Mouse (Mus musculus): Measurements from ENCODE around the gene Lrrn4. TPM values are rescaled to one million over a fixed set of nuclear protein-coding genes. Genes with fewer than 3 reads are reported as not detected.

The Lrrn4 gene
- polyA plus RNA-seq, 1 experiment: 0.86 TPM

- TF ChIP-seq POLR2A (IDR thresholded peaks at IDR 0.05; ENCODE audit: low read depth, low read length) (no peak), CTCF (conservative IDR thresholded peaks at IDR 0.05; ENCODE audit: insufficient read depth, insufficient read length, low read depth, low read length) (no peak)
- no peaks in the 10 kb centered on the region for H3K4me1 ChIP-seq (ENCODE audit: control insufficient read depth, insufficient read depth, low read length)
- H3K4me3 ChIP-seq (ENCODE audit: insufficient read depth, low read depth, low read length): no peak overlapping the region
- peaks cover 4% of the 10 kb centered on the region; the same call in 1 of the 2 replicates for H3K36me3 ChIP-seq (ENCODE audit: control insufficient read depth, insufficient read depth, low read length)
- WGBS: 48% methylated on average over 1 of the region's 1 CpGs
- no peaks in the 10 kb centered on the region for H3K27me3 ChIP-seq (replicated peaks; ENCODE audit: control insufficient read depth, insufficient read depth, low read length)
- no peak for DNase-seq
- no peak overlapping the region for H3K27ac ChIP-seq (ENCODE audit: insufficient read depth, low read depth, low read length)
Measured at GRCm38 (mm10) chr2:132914785-132915184, 34.1 kb upstream of the Lrrn4 start.

DNA sequence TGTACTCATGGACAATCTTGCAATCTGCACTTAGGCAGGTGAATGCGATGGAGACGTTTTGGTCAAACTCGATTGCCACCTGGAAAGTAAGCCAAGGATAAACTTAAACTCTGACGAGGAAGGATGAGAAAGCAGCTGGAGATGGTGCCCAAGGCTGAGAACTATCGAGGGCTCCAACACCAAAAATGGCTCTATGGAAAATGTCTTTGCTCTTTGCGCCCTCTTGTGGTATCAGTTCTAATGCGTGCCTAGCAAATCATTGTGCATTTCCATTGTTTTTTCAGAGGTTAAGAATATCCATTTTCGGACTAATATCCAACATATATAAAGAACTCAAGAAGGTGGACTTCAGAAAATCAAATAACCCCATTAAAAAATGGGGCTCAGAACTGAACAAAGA, 26.1 kb upstream of the Lrrn4 start:
- TF ChIP-seq CTCF (conservative IDR thresholded peaks at IDR 0.05; ENCODE audit: insufficient read depth, insufficient read length, low read depth, low read length) (peak; percentile 51), POLR2A (IDR thresholded peaks at IDR 0.05; ENCODE audit: low read depth, low read length) (no peak)
- 32% methylated on average over 8 of the region's 8 CpGs for WGBS
- Histone ChIP-seq H3K27ac (ENCODE audit: insufficient read depth, low read depth, low read length) (no peak overlapping the region), H3K27me3 (replicated peaks; ENCODE audit: control insufficient read depth, insufficient read depth, low read length) (no peaks in the 10 kb centered on the region), H3K4me1 (ENCODE audit: control insufficient read depth, insufficient read depth, low read length) (0 out of 2 replicates have a peak, but pooled peaks cover 3% of the 10 kb centered on the region), H3K4me3 (ENCODE audit: insufficient read depth, low read depth, low read length) (no peak overlapping the region), H3K36me3 (ENCODE audit: control insufficient read depth, insufficient read depth, low read length) (no peaks in the 10 kb centered on the region; the same call in 1 of the 2 replicates)
- peak; percentile 56 for DNase-seq

GRCm38 (mm10) chr2:132904961-132905360, 24.3 kb upstream of the Lrrn4 start:
- 0 out of 2 replicates have a peak, but pooled peaks cover 3% of the 10 kb centered on the region for H3K4me1 ChIP-seq (ENCODE audit: control insufficient read depth, insufficient read depth, low read length)
- TF ChIP-seq CTCF (conservative IDR thresholded peaks at IDR 0.05; ENCODE audit: insufficient read depth, insufficient read length, low read depth, low read length) (no peak), POLR2A (IDR thresholded peaks at IDR 0.05; ENCODE audit: low read depth, low read length) (no peak)
- no peaks in the 10 kb centered on the region for H3K27me3 ChIP-seq (replicated peaks; ENCODE audit: control insufficient read depth, insufficient read depth, low read length)
- H3K27ac ChIP-seq (ENCODE audit: insufficient read depth, low read depth, low read length): no peak overlapping the region
- WGBS: 84% methylated on average over 2 of the region's 2 CpGs
- no peak for DNase-seq
- H3K36me3 ChIP-seq (ENCODE audit: control insufficient read depth, insufficient read depth, low read length): no peaks in the 10 kb centered on the region; the same call in 1 of the 2 replicates
- no peak overlapping the region for H3K4me3 ChIP-seq (ENCODE audit: insufficient read depth, low read depth, low read length)

DNA sequence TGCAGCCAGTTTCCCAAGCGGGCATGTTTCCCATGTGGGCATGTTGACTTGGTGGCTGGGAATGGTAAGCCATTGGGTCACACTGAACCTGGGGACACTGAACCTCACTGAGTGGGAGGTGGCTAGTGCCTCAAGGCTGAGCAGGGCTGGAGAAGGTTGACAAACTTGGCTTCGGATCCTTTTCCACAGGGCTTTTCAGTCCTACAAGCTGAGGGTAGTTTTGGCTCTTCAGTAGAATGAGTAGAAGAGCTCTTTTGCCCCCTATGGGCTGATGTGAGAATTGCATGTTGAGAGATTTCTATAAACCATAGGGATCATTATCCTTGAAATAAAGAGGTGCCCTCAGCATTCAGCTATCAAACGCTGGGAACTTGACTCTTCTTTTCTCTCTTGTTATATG, 22.8 kb upstream of the Lrrn4 start:
- Histone ChIP-seq H3K36me3 (ENCODE audit: control insufficient read depth, insufficient read depth, low read length) (no peaks in the 10 kb centered on the region), H3K27ac (ENCODE audit: insufficient read depth, low read depth, low read length) (no peak overlapping the region), H3K27me3 (replicated peaks; ENCODE audit: control insufficient read depth, insufficient read depth, low read length) (no peaks in the 10 kb centered on the region), H3K4me1 (ENCODE audit: control insufficient read depth, insufficient read depth, low read length) (0 out of 2 replicates have a peak, but pooled peaks cover 3% of the 10 kb centered on the region), H3K4me3 (ENCODE audit: insufficient read depth, low read depth, low read length) (no peak overlapping the region)
- whole genome bisulfite sequencing: 34% methylated on average over 3 of the region's 3 CpGs
- TF ChIP-seq CTCF (conservative IDR thresholded peaks at IDR 0.05; ENCODE audit: insufficient read depth, insufficient read length, low read depth, low read length) (peak; percentile 27; the same call in 1 of the 2 replicates), POLR2A (IDR thresholded peaks at IDR 0.05; ENCODE audit: low read depth, low read length) (no peak)
- peak; percentile 72 for DNase-seq

- no peaks in the 10 kb centered on the region for H3K36me3 ChIP-seq (ENCODE audit: control insufficient read depth, insufficient read depth, low read length)
- TF ChIP-seq POLR2A (IDR thresholded peaks at IDR 0.05; ENCODE audit: low read depth, low read length) (no peak), CTCF (conservative IDR thresholded peaks at IDR 0.05; ENCODE audit: insufficient read depth, insufficient read length, low read depth, low read length) (no peak)
- 0 out of 2 replicates have a peak, but pooled peaks cover 3% of the 10 kb centered on the region for H3K4me1 ChIP-seq (ENCODE audit: control insufficient read depth, insufficient read depth, low read length)
- no peaks in the 10 kb centered on the region for H3K27me3 ChIP-seq (replicated peaks; ENCODE audit: control insufficient read depth, insufficient read depth, low read length)
- no peak overlapping the region for H3K4me3 ChIP-seq (ENCODE audit: insufficient read depth, low read depth, low read length)
- 68% methylated on average over 4 of the region's 4 CpGs for WGBS
- H3K27ac ChIP-seq (ENCODE audit: insufficient read depth, low read depth, low read length): no peak overlapping the region
- no peak for DNase-seq
Measured at GRCm38 (mm10) chr2:132902056-132902455, 21.4 kb upstream of the Lrrn4 start.

DNA sequence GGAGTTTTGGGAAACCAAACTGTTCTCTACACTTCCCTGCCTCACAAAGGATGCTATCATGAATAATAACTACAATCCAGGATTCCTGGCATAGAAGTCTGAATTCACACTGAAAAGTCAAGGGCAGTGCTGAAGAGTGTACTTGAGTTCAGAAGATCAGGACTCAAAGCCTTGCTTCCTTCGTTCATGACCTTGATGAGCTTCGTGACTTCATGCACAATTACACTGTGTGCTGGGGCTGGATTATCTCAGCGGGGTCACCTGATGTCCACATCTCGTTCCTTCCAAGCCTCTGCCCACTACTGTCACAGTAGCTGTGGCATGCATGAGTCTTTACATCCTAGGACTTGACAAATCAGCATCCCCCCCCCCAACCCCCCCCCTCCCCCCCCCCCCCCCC, 20.9 kb upstream of the Lrrn4 start:
- no peaks in the 10 kb centered on the region for H3K27me3 ChIP-seq (replicated peaks; ENCODE audit: control insufficient read depth, insufficient read depth, low read length)
- H3K27ac ChIP-seq (ENCODE audit: insufficient read depth, low read depth, low read length): no peak overlapping the region
- no peak for DNase-seq
- no peak overlapping the region for H3K4me3 ChIP-seq (ENCODE audit: insufficient read depth, low read depth, low read length)
- WGBS: 66% methylated on average over 4 of the region's 4 CpGs
- TF ChIP-seq POLR2A (IDR thresholded peaks at IDR 0.05; ENCODE audit: low read depth, low read length) (no peak), CTCF (conservative IDR thresholded peaks at IDR 0.05; ENCODE audit: insufficient read depth, insufficient read length, low read depth, low read length) (no peak)
- no peaks in the 10 kb centered on the region for H3K36me3 ChIP-seq (ENCODE audit: control insufficient read depth, insufficient read depth, low read length)
- H3K4me1 ChIP-seq (ENCODE audit: control insufficient read depth, insufficient read depth, low read length): 0 out of 2 replicates have a peak, but pooled peaks cover 3% of the 10 kb centered on the region

GRCm38 (mm10) chr2:132900596-132900995, 19.9 kb upstream of the Lrrn4 start:
- 79% methylated on average over 1 of the region's 1 CpGs for WGBS
- H3K27ac ChIP-seq (ENCODE audit: insufficient read depth, low read depth, low read length): no peak overlapping the region

More at GRCm38 (mm10) chr2:132900596-132900995, 19.9 kb upstream of the Lrrn4 start:
- DNase-seq: no peak
- Histone ChIP-seq H3K36me3 (ENCODE audit: control insufficient read depth, insufficient read depth, low read length) (no peaks in the 10 kb centered on the region), H3K27me3 (replicated peaks; ENCODE audit: control insufficient read depth, insufficient read depth, low read length) (no peaks in the 10 kb centered on the region), H3K4me3 (ENCODE audit: insufficient read depth, low read depth, low read length) (no peak overlapping the region), H3K4me1 (ENCODE audit: control insufficient read depth, insufficient read depth, low read length) (0 out of 2 replicates have a peak, but pooled peaks cover 3% of the 10 kb centered on the region)
- TF ChIP-seq POLR2A (IDR thresholded peaks at IDR 0.05; ENCODE audit: low read depth, low read length): no peak
- TF ChIP-seq CTCF (conservative IDR thresholded peaks at IDR 0.05; ENCODE audit: insufficient read depth, insufficient read length, low read depth, low read length): no peak
